In the genomic region with DNA sequence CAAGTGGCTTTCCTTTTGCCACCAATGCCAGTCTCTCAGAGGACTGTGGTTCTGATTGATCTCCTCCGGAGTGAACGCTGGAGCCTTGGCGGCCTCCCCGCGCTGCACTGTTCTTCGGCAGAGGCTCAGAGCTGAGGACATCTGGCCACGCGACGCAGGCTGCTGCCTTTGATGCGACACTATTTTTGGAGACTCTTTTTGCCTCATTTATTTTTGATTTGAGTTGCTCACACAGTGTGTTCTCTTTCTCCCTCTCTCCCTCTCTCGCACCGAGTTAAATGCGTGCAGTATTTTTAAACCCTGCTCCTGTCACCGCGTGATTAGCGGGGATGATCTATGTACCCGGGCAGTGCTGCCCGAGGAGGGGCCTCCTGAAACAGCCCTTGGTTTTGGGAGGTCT, we compare ENCODE assay signal across 15 mouse cellular contexts. TPM values are rescaled to one million over a fixed set of nuclear protein-coding genes. Genes with fewer than 3 reads are reported as not detected.
DNase-seq lines count a peak whose midpoint lies in the region; ATAC-seq lines count a peak whose summit lies in the region.
"Had no signal": no experiment of that assay in that cellular context is flagged by ENCODE, and none has a peak within 500 bp of the region (broad histone marks: within the 10 kb centered on the region; RNA-seq: fewer than 3 reads in every experiment).

No protein-coding gene starts in this region.

- no peaks in the 10 kb centered on the region for H3K27me3 ChIP-seq in heart, embryonic 16.5 days (ENCODE audit: control insufficient read depth, insufficient read depth, low read length)
- no peaks in the 10 kb centered on the region for H3K27me3 ChIP-seq in neural tube, embryonic 13.5 days
- H3K27me3 ChIP-seq: limb, embryonic 13.5 days had no signal

- peaks cover 9% of the 10 kb centered on the region; the same call in 1 of the 2 replicates for H3K4me1 ChIP-seq in heart, embryonic 16.5 days (ENCODE audit: control insufficient read depth, insufficient read depth, low read length)
- peaks cover 24% of the 10 kb centered on the region for H3K4me1 ChIP-seq in neural tube, embryonic 13.5 days (replicated peaks)
- H3K4me1 ChIP-seq: limb, embryonic 13.5 days had no signal

- intact Hi-C loops in left cerebral cortex, postnatal 36 days (cut with DNase I), result no loop called here

- no peak for DNase-seq in heart, adult 11 months
- DNase-seq in neural tube, embryonic 10.5 days (ENCODE audit: extremely low spot score, low spot score), result no peak
- peak; percentile 75 to 83 for DNase-seq in left cerebral cortex, postnatal 36 days (ENCODE audit: low spot score in 2 of 2)
- peak; percentile 92 for DNase-seq in telencephalon, adult 2 months (ENCODE audit: low read depth, low spot score)
- DNase-seq: cerebellum, adult 9-11 months; gastrocnemius, postnatal 25 days; kidney, postnatal 14 days; lung, adult 18-20 months had no signal

- H3K36me3 ChIP-seq in heart, embryonic 16.5 days (ENCODE audit: control insufficient read depth, insufficient read depth), result no peaks in the 10 kb centered on the region
- no peaks in the 10 kb centered on the region for H3K36me3 ChIP-seq in neural tube, embryonic 13.5 days
- H3K36me3 ChIP-seq: forebrain, embryonic 10.5 days; limb, embryonic 13.5 days had no signal

- H3K4me2 ChIP-seq in heart, embryonic 16.5 days (ENCODE audit: low read depth, low read length), result peak overlapping the region; percentile 24
- H3K4me2 ChIP-seq in neural tube, embryonic 13.5 days, result no peak overlapping the region
- H3K4me2 ChIP-seq: limb, embryonic 13.5 days had no signal

- WGBS in heart, embryonic 16.5 days, result 37% methylated on average over 18 of the region's 18 CpGs
- 52% methylated on average over 18 of the region's 18 CpGs for WGBS in neural tube, embryonic 13.5 days

- H3K9ac ChIP-seq in heart, embryonic 16.5 days (ENCODE audit: low read length), result no peak overlapping the region
- no peak overlapping the region for H3K9ac ChIP-seq in neural tube, embryonic 13.5 days
- H3K9ac ChIP-seq: limb, embryonic 13.5 days had no signal

- ATAC-seq in heart, embryonic 16.5 days (replicated peaks; ENCODE audit: extremely low read depth, insufficient read depth, low FRiP score), result no peak
- ATAC-seq in neural tube, embryonic 13.5 days (ENCODE audit: low read depth), result no peak
- no peak for ATAC-seq in erythroid progenitor cell, adult 5-6 weeks (replicated peaks; ENCODE audit: low FRiP score, poor library complexity, severe bottlenecking)
- ATAC-seq in CD4-positive, CD25-positive, alpha-beta regulatory T cell, adult 4 months, result no peak

- H3K9me3 ChIP-seq in heart, embryonic 16.5 days (replicated peaks; ENCODE audit: control insufficient read depth, low read length), result no peaks in the 10 kb centered on the region; the same call in 1 of the 2 replicates
- H3K9me3 ChIP-seq in neural tube, embryonic 13.5 days, result no peaks in the 10 kb centered on the region
- H3K9me3 ChIP-seq: forebrain, embryonic 10.5 days; limb, embryonic 13.5 days had no signal

- peak overlapping the region; percentile 15; the same call in 1 of the 2 replicates for H3K27ac ChIP-seq in heart, embryonic 16.5 days (ENCODE audit: low read length)
- H3K27ac ChIP-seq in neural tube, embryonic 13.5 days (replicated peaks), result peak overlapping the region; percentile 34; the same call in 1 of the 2 replicates
- H3K27ac ChIP-seq: forebrain, embryonic 10.5 days; limb, embryonic 13.5 days had no signal

- H3K4me3 ChIP-seq in heart, embryonic 16.5 days (ENCODE audit: low read length), result no peak overlapping the region
- H3K4me3 ChIP-seq in neural tube, embryonic 13.5 days, result no peak overlapping the region
- H3K4me3 ChIP-seq: forebrain, embryonic 10.5 days; limb, embryonic 13.5 days had no signal

RNA-seq across cellular contexts. Expression of a gene that starts 19.9 kb away (rescaled TPM):
- 1.9 and 2.0 TPM in 2 replicates for polyA plus RNA-seq in heart, embryonic 16.5 days (2015; fragmentation: Nextera tagmentation; extraction: Ambion mirVana)
- polyA plus RNA-seq in neural tube, embryonic 13.5 days (2015; fragmentation: Nextera tagmentation; extraction: Ambion mirVana), result 4.9 and 5.4 TPM in 2 replicates
- 10 to 100 TPM; 18.2 to 20.3 TPM for total RNA-seq in left cerebral cortex, postnatal 36 days (2021)
- total RNA-seq in erythroid progenitor cell, adult 5-6 weeks (2015; ENCODE audit: low replicate concordance), result 8.8 TPM in 1 of 2 replicates, not detected in the other
- total RNA-seq in erythroid progenitor cell, adult 5-6 weeks (2017; ENCODE audit: low replicate concordance), result not detected in 2 replicates
- under 1 TPM in 1 of 2 experiments, not detected in 1; 0.30 TPM for polyA plus RNA-seq in CD4-positive, CD25-positive, alpha-beta regulatory T cell, adult 4 months (2017; shearing (Covaris generic))
- total RNA-seq: monocyte, adult 5-6 weeks had no signal

RNA-seq across cellular contexts. Expression of a gene that starts 21.1 kb away (rescaled TPM):
- polyA plus RNA-seq in heart, embryonic 16.5 days (2015; fragmentation: Nextera tagmentation; extraction: Ambion mirVana), result 11.3 and 21.7 TPM in 2 replicates
- 29.3 and 32.6 TPM in 2 replicates for polyA plus RNA-seq in neural tube, embryonic 13.5 days (2015; fragmentation: Nextera tagmentation; extraction: Ambion mirVana)
- 100 to 1,000 TPM; 380 to 388 TPM for total RNA-seq in left cerebral cortex, postnatal 36 days (2021)
- 5.0 and 8.6 TPM in 2 replicates for total RNA-seq in erythroid progenitor cell, adult 5-6 weeks (2015; ENCODE audit: low replicate concordance)
- 8.9 and 10.9 TPM in 2 replicates for total RNA-seq in erythroid progenitor cell, adult 5-6 weeks (2017; ENCODE audit: low replicate concordance)
- 100 to 1,000 TPM in 1 of 2 experiments, 10 to 100 TPM in 1; 99.7 to 140 TPM for polyA plus RNA-seq in CD4-positive, CD25-positive, alpha-beta regulatory T cell, adult 4 months (2017; shearing (Covaris generic))

Comparison
In these comparisons a context has a peak if more than half of its experiments do, and no peak if none do; other contexts are left out.
1. DNase-seq: peak in left cerebral cortex, postnatal 36 days (2 of 2) and telencephalon, adult 2 months (single experiment); none in heart, adult 11 months (single experiment) and neural tube, embryonic 10.5 days (single experiment).